Mouse (Mus musculus) megakaryocyte, embryonic 14.5 days (primary cell): Measurements from ENCODE around the gene F11. TPM values are rescaled to one million over a fixed set of nuclear protein-coding genes. Genes with fewer than 3 reads are reported as not detected.

Experiments used
- H3K27me3 ChIP-seq: replicated peaks from 2 replicates; pipeline ENCODE3; 2012; ENCODE audit warnings: inconsistent platforms
- H3K36me3 ChIP-seq: replicated peaks from 2 replicates; pipeline ENCODE3; 2012; ENCODE audit warnings: low read length, inconsistent platforms, mixed read lengths
- H3K4me1 ChIP-seq: 2 replicates; pipeline ENCODE4 v1.6.1; 2012; ENCODE audit warnings: inconsistent platforms
- H3K4me3 ChIP-seq: replicated peaks from 2 replicates; pipeline ENCODE3; 2012; ENCODE audit warnings: moderate library complexity, mild to moderate bottlenecking, inconsistent platforms
- H3K9me3 ChIP-seq: 2 replicates; pipeline ENCODE4 v1.6.1; 2012; ENCODE audit warnings: inconsistent platforms
- FLI1 ChIP-seq: IDR thresholded peaks from 2 replicates; pipeline ENCODE4 v1.6.1; 2012; ENCODE audit warnings: low read length, inconsistent platforms, mixed read lengths
- GATA1 ChIP-seq: IDR thresholded peaks from 3 replicates; pipeline ENCODE4 v1.6.1; 2012; ENCODE audit warnings: mixed read lengths, low read length, inconsistent platforms, borderline replicate concordance
- polyA plus RNA-seq: library from polyadenylated mRNA; stranded (reverse); fragments of >175 nt; gene quantifications from 2 replicates; pipeline ENCODE4 v1.2.3, GENCODE M21; 2012; ENCODE audit warnings: low replicate concordance; ENCODE audit not compliant: insufficient read depth

F11 gene
- not detected in 2 replicates for polyA plus RNA-seq

- TF ChIP-seq FLI1 = no peak
- no peak for TF ChIP-seq GATA1
- H3K4me1 ChIP-seq = no peaks in the 10 kb centered on the region
- H3K9me3 ChIP-seq = peaks cover 17% of the 10 kb centered on the region
- no peaks in the 10 kb centered on the region for H3K27me3 ChIP-seq
- H3K36me3 ChIP-seq = no peaks in the 10 kb centered on the region
- no peak within 1 kb of the TSS for H3K4me3 ChIP-seq
Observed at GRCm38 (mm10) chr8:45261920-45262319, at the start of gene F11. F11 (minus strand) TSS chr8:45262031.

GRCm38 (mm10) chr8:45310967-45311366 is 49.1 kb upstream of the F11 start:
- H3K4me1 ChIP-seq = no peaks in the 10 kb centered on the region
- no peak overlapping the region for H3K4me3 ChIP-seq
- H3K9me3 ChIP-seq = no peaks in the 10 kb centered on the region
- no peak for TF ChIP-seq GATA1
- TF ChIP-seq FLI1 = no peak
- no peaks in the 10 kb centered on the region for H3K27me3 ChIP-seq
- H3K36me3 ChIP-seq = peaks cover 7% of the 10 kb centered on the region

GRCm38 (mm10) chr8:45308366-45308765 is 46.5 kb upstream of the F11 start, which contains the start of gene Gm45753:
Gm45753 (minus strand) TSS chr8:45308466.
- peaks cover 7% of the 10 kb centered on the region for H3K36me3 ChIP-seq
- H3K4me3 ChIP-seq = no peak within 1 kb of the TSS
- no peaks in the 10 kb centered on the region for H3K27me3 ChIP-seq
- no peak for TF ChIP-seq FLI1
- TF ChIP-seq GATA1 = no peak
- no peaks in the 10 kb centered on the region for H3K4me1 ChIP-seq
- H3K9me3 ChIP-seq = no peaks in the 10 kb centered on the region

GRCm38 (mm10) chr8:45305479-45305878 is 43.6 kb upstream of the F11 start:
- Histone ChIP-seq H3K4me1 (no peaks in the 10 kb centered on the region), H3K4me3 (no peak overlapping the region), H3K36me3 (peaks cover 7% of the 10 kb centered on the region), H3K9me3 (no peaks in the 10 kb centered on the region), H3K27me3 (no peaks in the 10 kb centered on the region)
- no peak for TF ChIP-seq GATA1
- no peak for TF ChIP-seq FLI1

- Histone ChIP-seq H3K36me3 (peaks cover 7% of the 10 kb centered on the region), H3K4me1 (no peaks in the 10 kb centered on the region), H3K4me3 (no peak overlapping the region), H3K9me3 (no peaks in the 10 kb centered on the region), H3K27me3 (no peaks in the 10 kb centered on the region)
- TF ChIP-seq FLI1 (no peak), GATA1 (no peak)
Observed at GRCm38 (mm10) chr8:45304354-45304753, 42.5 kb upstream of the F11 start.

- H3K36me3 ChIP-seq = peaks cover 2% of the 10 kb centered on the region
- no peaks in the 10 kb centered on the region for H3K4me1 ChIP-seq
- H3K27me3 ChIP-seq = no peaks in the 10 kb centered on the region
- TF ChIP-seq FLI1 (no peak), GATA1 (no peak)
- H3K9me3 ChIP-seq = no peaks in the 10 kb centered on the region
- no peak overlapping the region for H3K4me3 ChIP-seq
Observed at GRCm38 (mm10) chr8:45302390-45302789, 40.6 kb upstream of the F11 start.

- no peaks in the 10 kb centered on the region for H3K9me3 ChIP-seq
- no peaks in the 10 kb centered on the region for H3K4me1 ChIP-seq
- no peaks in the 10 kb centered on the region for H3K27me3 ChIP-seq
- no peak for TF ChIP-seq GATA1
- no peak for TF ChIP-seq FLI1
- H3K36me3 ChIP-seq = no peaks in the 10 kb centered on the region
- H3K4me3 ChIP-seq = no peak overlapping the region
Observed at GRCm38 (mm10) chr8:45295276-45295675, 33.4 kb upstream of the F11 start.

GRCm38 (mm10) chr8:45294687-45295086 is 32.9 kb upstream of the F11 start, which contains the start of gene Klkb1:
Klkb1 (minus strand) TSS chr8:45294859.
- no peak for TF ChIP-seq GATA1
- TF ChIP-seq FLI1 = no peak
- no peak within 1 kb of the TSS for H3K4me3 ChIP-seq
- H3K36me3 ChIP-seq = no peaks in the 10 kb centered on the region
- no peaks in the 10 kb centered on the region for H3K27me3 ChIP-seq
- H3K4me1 ChIP-seq = no peaks in the 10 kb centered on the region
- no peaks in the 10 kb centered on the region for H3K9me3 ChIP-seq

GRCm38 (mm10) chr8:45291790-45292189 is 30.0 kb upstream of the F11 start:
- Histone ChIP-seq H3K4me3 (no peak overlapping the region), H3K27me3 (no peaks in the 10 kb centered on the region), H3K4me1 (no peaks in the 10 kb centered on the region), H3K36me3 (no peaks in the 10 kb centered on the region), H3K9me3 (no peaks in the 10 kb centered on the region)
- TF ChIP-seq FLI1 = no peak
- TF ChIP-seq GATA1 = no peak

GRCm38 (mm10) chr8:45281630-45282029 is 19.8 kb upstream of the F11 start:
- H3K36me3 ChIP-seq = no peaks in the 10 kb centered on the region
- no peak for TF ChIP-seq FLI1
- TF ChIP-seq GATA1 = no peak
- peaks cover 21% of the 10 kb centered on the region for H3K9me3 ChIP-seq

GRCm38 (mm10) chr8:45277453-45277852 is 15.6 kb upstream of the F11 start:
- TF ChIP-seq GATA1 = no peak
- TF ChIP-seq FLI1 = no peak
- no peaks in the 10 kb centered on the region for H3K4me1 ChIP-seq
- H3K27me3 ChIP-seq = no peaks in the 10 kb centered on the region
- peaks cover 27% of the 10 kb centered on the region for H3K9me3 ChIP-seq
- no peak overlapping the region for H3K4me3 ChIP-seq
- no peaks in the 10 kb centered on the region for H3K36me3 ChIP-seq

More at GRCm38 (mm10) chr8:45281630-45282029, 19.8 kb upstream of the F11 start:
- H3K4me1 ChIP-seq = no peaks in the 10 kb centered on the region
- H3K4me3 ChIP-seq = no peak overlapping the region
- H3K27me3 ChIP-seq = no peaks in the 10 kb centered on the region
